Mouse (Mus musculus): ENCODE results near the gene Cox15. TPM values are rescaled to one million over a fixed set of nuclear protein-coding genes. Genes with fewer than 3 reads are reported as not detected.

Gene Cox15
- polyA plus RNA-seq, 1 experiment from 2014 or later, result 12.0 TPM

DNA sequence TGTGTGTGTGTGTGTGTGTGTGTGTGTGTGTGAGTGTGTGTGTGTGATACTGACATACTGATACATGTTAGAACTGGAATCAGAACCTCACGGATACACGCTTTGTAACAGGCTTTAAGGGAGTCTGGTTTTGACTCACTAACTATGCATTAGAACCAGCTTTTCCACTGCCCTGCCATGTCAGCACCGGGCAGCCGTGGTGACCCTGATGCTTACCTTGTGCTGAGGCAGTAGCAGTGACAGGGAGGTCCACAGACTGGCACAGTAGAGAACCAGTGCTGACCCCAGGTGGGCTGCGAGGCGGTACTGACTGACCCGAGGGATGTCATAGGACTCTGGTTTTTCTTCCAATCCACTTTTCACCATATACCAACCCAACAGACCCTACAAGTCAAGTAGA is 9.4 kb downstream of the Cox15 start:
- no peak for ATAC-seq (ENCODE audit: low FRiP score, low TSS enrichment)
- H3K36me3 ChIP-seq (ENCODE audit: insufficient read depth, low read length), result peaks cover 69% of the 10 kb centered on the region
- no peaks in the 10 kb centered on the region for H3K9me3 ChIP-seq (ENCODE audit: low read length)
- H3K4me3 ChIP-seq (ENCODE audit: low read length), result no peak overlapping the region
- H3K27me3 ChIP-seq (ENCODE audit: insufficient read depth, low read length), result no peaks in the 10 kb centered on the region
- H3K9ac ChIP-seq (replicated peaks; ENCODE audit: low read length), result no peak overlapping the region
- H3K27ac ChIP-seq (ENCODE audit: low read length), result no peak overlapping the region
- WGBS, result 93% methylated on average over 7 of the region's 7 CpGs
- H3K4me2 ChIP-seq (replicated peaks; ENCODE audit: low read depth, low read length), result no peak overlapping the region
- H3K4me1 ChIP-seq (ENCODE audit: insufficient read depth, low read length), result peaks cover 4% of the 10 kb centered on the region; the same call in 1 of the 2 replicates

- Histone ChIP-seq H3K27ac (ENCODE audit: low read length) (no peak overlapping the region), H3K9me3 (ENCODE audit: low read length) (no peaks in the 10 kb centered on the region), H3K4me2 (replicated peaks; ENCODE audit: low read depth, low read length) (no peak overlapping the region), H3K9ac (replicated peaks; ENCODE audit: low read length) (no peak overlapping the region), H3K4me1 (ENCODE audit: insufficient read depth, low read length) (no peaks in the 10 kb centered on the region), H3K4me3 (ENCODE audit: low read length) (no peak overlapping the region), H3K27me3 (ENCODE audit: insufficient read depth, low read length) (no peaks in the 10 kb centered on the region), H3K36me3 (ENCODE audit: insufficient read depth, low read length) (peaks cover 70% of the 10 kb centered on the region)
- ATAC-seq (ENCODE audit: low FRiP score, low TSS enrichment), result no peak
- 91% methylated on average over 10 of the region's 10 CpGs for WGBS
Measured at GRCm38 (mm10) chr19:43738409-43738808, 14.4 kb downstream of the Cox15 start.

DNA sequence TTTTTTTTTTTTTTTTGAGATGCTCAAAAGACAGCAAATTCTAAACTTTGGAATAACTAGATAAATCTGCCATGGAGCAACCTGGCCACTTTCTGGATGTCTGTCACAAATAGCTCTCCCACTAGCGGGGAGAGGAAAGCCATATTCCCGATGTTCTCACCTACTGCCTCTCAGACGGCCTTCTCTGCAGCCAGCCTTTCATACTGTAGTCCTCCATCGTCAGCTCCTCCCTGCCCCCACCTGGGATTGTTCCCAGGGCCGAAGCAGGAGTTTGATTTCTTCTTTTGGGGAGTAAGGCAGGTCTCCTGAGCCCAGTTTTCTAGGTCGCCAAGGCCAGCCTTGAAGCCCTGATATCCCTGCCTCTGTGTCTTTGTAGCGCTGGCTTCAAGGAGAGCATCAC is 21.6 kb downstream of the Cox15 start:
- no peak overlapping the region for H3K27ac ChIP-seq (ENCODE audit: low read length)
- no peak overlapping the region for H3K9ac ChIP-seq (replicated peaks; ENCODE audit: low read length)
- H3K4me3 ChIP-seq (ENCODE audit: low read length), result no peak overlapping the region
- ATAC-seq (ENCODE audit: low FRiP score, low TSS enrichment), result no peak
- H3K27me3 ChIP-seq (ENCODE audit: insufficient read depth, low read length), result no peaks in the 10 kb centered on the region
- H3K4me1 ChIP-seq (ENCODE audit: insufficient read depth, low read length), result 0 out of 2 replicates have a peak, but pooled peaks cover 3% of the 10 kb centered on the region
- no peaks in the 10 kb centered on the region for H3K9me3 ChIP-seq (ENCODE audit: low read length)
- H3K36me3 ChIP-seq (ENCODE audit: insufficient read depth, low read length), result peaks cover 36% of the 10 kb centered on the region
- H3K4me2 ChIP-seq (replicated peaks; ENCODE audit: low read depth, low read length), result no peak overlapping the region
- 58% methylated on average over 7 of the region's 7 CpGs for WGBS

GRCm38 (mm10) chr19:43730037-43730428 is 22.8 kb downstream of the Cox15 start:
- ATAC-seq (ENCODE audit: low FRiP score, low TSS enrichment), result no peak
- Histone ChIP-seq H3K27ac (ENCODE audit: low read length) (peak overlapping the region; percentile 49; the same call in 1 of the 2 replicates), H3K36me3 (ENCODE audit: insufficient read depth, low read length) (peaks cover 39% of the 10 kb centered on the region), H3K4me1 (ENCODE audit: insufficient read depth, low read length) (0 out of 2 replicates have a peak, but pooled peaks cover 3% of the 10 kb centered on the region), H3K9me3 (ENCODE audit: low read length) (no peaks in the 10 kb centered on the region), H3K9ac (replicated peaks; ENCODE audit: low read length) (peak overlapping the region; percentile 61), H3K4me2 (replicated peaks; ENCODE audit: low read depth, low read length) (peak overlapping the region; percentile 49), H3K27me3 (ENCODE audit: insufficient read depth, low read length) (no peaks in the 10 kb centered on the region), H3K4me3 (ENCODE audit: low read length) (peak overlapping the region; percentile 34)
- 29% methylated on average over 8 of the region's 8 CpGs for WGBS

DNA sequence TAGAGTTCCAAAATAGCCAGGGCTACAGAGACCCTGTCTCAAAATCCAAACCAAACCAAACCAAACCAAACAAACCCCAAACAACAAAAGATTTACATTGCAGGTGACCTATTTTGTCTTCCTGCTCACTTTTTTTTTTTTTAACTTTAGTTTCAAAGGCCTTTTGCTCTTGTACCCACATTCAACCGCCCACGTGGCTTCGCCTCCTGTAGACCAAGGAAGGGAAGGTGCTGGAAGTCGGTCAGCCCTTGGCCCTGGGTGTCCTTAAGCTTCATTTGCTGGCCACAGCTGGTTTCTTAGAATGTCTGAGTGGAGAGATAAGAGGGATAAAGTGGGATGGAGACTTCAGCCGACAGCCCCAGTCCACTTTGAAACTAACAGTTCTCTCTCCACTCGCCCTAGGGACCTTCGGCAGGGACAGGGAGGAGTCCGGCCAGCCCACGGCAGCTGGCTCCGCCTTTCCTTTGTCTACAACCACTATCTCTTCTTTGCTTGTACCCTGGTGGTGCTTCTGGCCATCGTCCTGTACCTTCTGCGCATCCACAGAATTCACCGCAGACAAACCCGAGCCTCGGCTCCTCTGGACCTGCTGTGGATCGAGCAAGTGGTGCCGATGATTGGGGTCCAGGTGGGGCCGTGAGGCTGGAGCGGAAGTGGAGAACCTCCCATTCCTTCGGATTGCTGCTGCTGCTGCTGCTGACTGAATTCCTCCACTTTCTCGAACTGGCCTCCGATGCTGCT is 23.3 kb downstream of the Cox15 start:
- WGBS, result 42% methylated on average over 22 of the region's 22 CpGs
- Histone ChIP-seq H3K9ac (replicated peaks; ENCODE audit: low read length) (peak overlapping the region; percentile 61), H3K9me3 (ENCODE audit: low read length) (no peaks in the 10 kb centered on the region), H3K4me3 (ENCODE audit: low read length) (peak overlapping the region; percentile 34), H3K4me1 (ENCODE audit: insufficient read depth, low read length) (0 out of 2 replicates have a peak, but pooled peaks cover 3% of the 10 kb centered on the region), H3K36me3 (ENCODE audit: insufficient read depth, low read length) (peaks cover 40% of the 10 kb centered on the region), H3K27ac (ENCODE audit: low read length) (peak overlapping the region; percentile 49; the same call in 1 of the 2 replicates), H3K27me3 (ENCODE audit: insufficient read depth, low read length) (no peaks in the 10 kb centered on the region), H3K4me2 (replicated peaks; ENCODE audit: low read depth, low read length) (peak overlapping the region; percentile 49)
- ATAC-seq (ENCODE audit: low FRiP score, low TSS enrichment), result peak; percentile 39; the same call in 1 of the 2 replicates

DNA sequence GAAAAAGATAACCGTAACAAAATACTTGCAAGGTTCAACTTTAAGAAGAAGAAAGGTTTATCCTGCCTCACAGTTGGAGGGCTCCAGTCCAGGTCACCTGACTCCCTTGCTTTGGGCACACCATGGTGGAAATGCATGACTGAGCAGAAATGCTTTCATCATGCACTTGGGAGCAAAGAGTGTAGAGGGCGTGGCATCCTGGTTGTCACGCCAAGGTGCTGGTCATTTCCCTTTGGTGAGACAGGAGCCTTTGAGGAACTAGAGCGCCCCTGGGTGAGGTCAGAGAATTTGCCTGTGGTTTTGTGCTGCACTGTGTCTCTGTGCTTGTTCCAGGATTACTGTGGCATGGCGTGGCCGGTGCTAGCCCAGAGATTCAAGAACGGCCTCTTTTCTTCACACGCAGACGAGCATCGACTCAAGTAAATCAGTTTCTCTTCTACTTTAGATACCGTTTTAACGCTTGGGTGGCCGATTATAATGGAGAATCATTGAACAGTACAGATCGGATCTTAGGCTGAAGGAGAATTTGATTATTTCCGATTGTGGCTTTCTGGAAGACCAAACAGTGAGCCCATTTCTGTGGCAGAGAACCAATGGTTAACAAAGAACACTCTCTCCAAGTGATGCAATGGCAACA is 26.2 kb downstream of the Cox15 start:
- 0 out of 2 replicates have a peak, but pooled peaks cover 3% of the 10 kb centered on the region for H3K4me1 ChIP-seq (ENCODE audit: insufficient read depth, low read length)
- no peak overlapping the region for H3K9ac ChIP-seq (replicated peaks; ENCODE audit: low read length)
- no peak for ATAC-seq (ENCODE audit: low FRiP score, low TSS enrichment)
- H3K27me3 ChIP-seq (ENCODE audit: insufficient read depth, low read length), result no peaks in the 10 kb centered on the region
- peaks cover 42% of the 10 kb centered on the region for H3K36me3 ChIP-seq (ENCODE audit: insufficient read depth, low read length)
- H3K4me2 ChIP-seq (replicated peaks; ENCODE audit: low read depth, low read length), result no peak overlapping the region
- H3K27ac ChIP-seq (ENCODE audit: low read length), result no peak overlapping the region
- no peak overlapping the region for H3K4me3 ChIP-seq (ENCODE audit: low read length)
- no peaks in the 10 kb centered on the region for H3K9me3 ChIP-seq (ENCODE audit: low read length)
- WGBS, result 86% methylated on average over 15 of the region's 15 CpGs

- no peak overlapping the region for H3K9ac ChIP-seq (replicated peaks; ENCODE audit: low read length)
- H3K36me3 ChIP-seq (ENCODE audit: insufficient read depth, low read length), result peaks cover 45% of the 10 kb centered on the region
- ATAC-seq (ENCODE audit: low FRiP score, low TSS enrichment), result no peak
- no peak overlapping the region for H3K4me3 ChIP-seq (ENCODE audit: low read length)
- H3K4me1 ChIP-seq (ENCODE audit: insufficient read depth, low read length), result 0 out of 2 replicates have a peak, but pooled peaks cover 2% of the 10 kb centered on the region
- H3K27me3 ChIP-seq (ENCODE audit: insufficient read depth, low read length), result no peaks in the 10 kb centered on the region
- H3K27ac ChIP-seq (ENCODE audit: low read length), result no peak overlapping the region
- WGBS, result 89% methylated on average over 7 of the region's 7 CpGs
- no peaks in the 10 kb centered on the region for H3K9me3 ChIP-seq (ENCODE audit: low read length)
- no peak overlapping the region for H3K4me2 ChIP-seq (replicated peaks; ENCODE audit: low read depth, low read length)
Measured at GRCm38 (mm10) chr19:43724821-43725220, 28.0 kb downstream of the Cox15 start.

GRCm38 (mm10) chr19:43724194-43724593 is 28.6 kb downstream of the Cox15 start:
- ATAC-seq (ENCODE audit: low FRiP score, low TSS enrichment), result no peak
- Histone ChIP-seq H3K4me3 (ENCODE audit: low read length) (no peak overlapping the region), H3K9ac (replicated peaks; ENCODE audit: low read length) (no peak overlapping the region), H3K9me3 (ENCODE audit: low read length) (no peaks in the 10 kb centered on the region), H3K4me2 (replicated peaks; ENCODE audit: low read depth, low read length) (no peak overlapping the region), H3K4me1 (ENCODE audit: insufficient read depth, low read length) (no peaks in the 10 kb centered on the region), H3K27me3 (ENCODE audit: insufficient read depth, low read length) (no peaks in the 10 kb centered on the region), H3K27ac (ENCODE audit: low read length) (no peak overlapping the region), H3K36me3 (ENCODE audit: insufficient read depth, low read length) (peaks cover 42% of the 10 kb centered on the region)
- WGBS, result 95% methylated on average over 20 of the region's 20 CpGs

- no peak overlapping the region for H3K27ac ChIP-seq (ENCODE audit: low read length)
- no peak overlapping the region for H3K4me2 ChIP-seq (replicated peaks; ENCODE audit: low read depth, low read length)
- H3K27me3 ChIP-seq (ENCODE audit: insufficient read depth, low read length), result no peaks in the 10 kb centered on the region
- 90% methylated on average over 10 of the region's 10 CpGs for WGBS
- H3K36me3 ChIP-seq (ENCODE audit: insufficient read depth, low read length), result peaks cover 47% of the 10 kb centered on the region
- H3K9ac ChIP-seq (replicated peaks; ENCODE audit: low read length), result no peak overlapping the region
- no peaks in the 10 kb centered on the region for H3K4me1 ChIP-seq (ENCODE audit: insufficient read depth, low read length)
- no peaks in the 10 kb centered on the region for H3K9me3 ChIP-seq (ENCODE audit: low read length)
- H3K4me3 ChIP-seq (ENCODE audit: low read length), result no peak overlapping the region
- ATAC-seq (ENCODE audit: low FRiP score, low TSS enrichment), result no peak
Measured at GRCm38 (mm10) chr19:43723501-43723900, 29.3 kb downstream of the Cox15 start.

GRCm38 (mm10) chr19:43722891-43723290 is 29.9 kb downstream of the Cox15 start:
- H3K9ac ChIP-seq (replicated peaks; ENCODE audit: low read length), result no peak overlapping the region
- H3K9me3 ChIP-seq (ENCODE audit: low read length), result no peaks in the 10 kb centered on the region
- H3K4me3 ChIP-seq (ENCODE audit: low read length), result no peak overlapping the region
- no peaks in the 10 kb centered on the region for H3K27me3 ChIP-seq (ENCODE audit: insufficient read depth, low read length)
- H3K4me2 ChIP-seq (replicated peaks; ENCODE audit: low read depth, low read length), result no peak overlapping the region
- peaks cover 47% of the 10 kb centered on the region for H3K36me3 ChIP-seq (ENCODE audit: insufficient read depth, low read length)
- 82% methylated on average over 8 of the region's 8 CpGs for WGBS
- H3K27ac ChIP-seq (ENCODE audit: low read length), result no peak overlapping the region
- ATAC-seq (ENCODE audit: low FRiP score, low TSS enrichment), result no peak
- no peaks in the 10 kb centered on the region for H3K4me1 ChIP-seq (ENCODE audit: insufficient read depth, low read length)
